Mouse (Mus musculus) layer of hippocampus, postnatal 14 days (tissue): ENCODE results near the gene Tpcn2. TPM values are rescaled to one million over a fixed set of nuclear protein-coding genes. Genes with fewer than 3 reads are reported as not detected.

Source experiments
- DNase-seq, 2 experiments: peaks; one replicate each; pipeline ENCODE4 v3.0.0; 2021 to 2022; ENCODE audit warnings: low spot score in 2 of 2, mixed read lengths in 1 of 2
- total RNA-seq, 2 experiments: library from RNA; stranded (reverse); gene quantifications; 2 replicates each; pipeline ENCODE4 v1.2.3; 2021

Gene Tpcn2
- total RNA-seq, 2 experiments from 2014 or later = 5.4 to 7.2 TPM

- peak; percentile 65 to 66 for DNase-seq
Observed at GRCm38 (mm10) chr7:145206056-145206610, 77.7 kb downstream of the Tpcn2 start.

GRCm38 (mm10) chr7:145205363-145205902, 78.4 kb downstream of the Tpcn2 start:
- no peak for DNase-seq

DNA sequence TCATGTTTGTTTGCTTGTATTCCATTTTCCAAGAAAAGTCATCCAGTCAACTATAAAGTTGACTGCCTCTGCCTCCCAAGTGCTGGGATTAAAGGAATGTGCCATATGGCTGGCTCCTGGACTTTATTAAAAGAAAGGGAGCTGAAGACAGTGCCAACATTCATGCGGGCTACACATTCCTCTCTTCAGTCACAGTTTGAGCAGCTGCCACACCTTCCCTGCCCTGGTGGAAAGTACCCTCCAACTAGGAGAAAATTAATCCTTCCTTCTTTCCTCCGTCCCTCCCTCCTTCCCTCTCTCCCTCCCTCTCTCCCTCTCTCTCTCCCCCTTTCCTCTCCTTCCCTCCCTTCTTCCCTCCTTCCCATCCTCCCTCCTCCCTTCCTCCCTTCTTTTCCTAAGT, 84.1 kb downstream of the Tpcn2 start:
- DNase-seq = no peak

- DNase-seq = peak in 1 of 2 experiments; percentile 66
Observed at GRCm38 (mm10) chr7:145198223-145198714, 85.5 kb downstream of the Tpcn2 start.

DNA sequence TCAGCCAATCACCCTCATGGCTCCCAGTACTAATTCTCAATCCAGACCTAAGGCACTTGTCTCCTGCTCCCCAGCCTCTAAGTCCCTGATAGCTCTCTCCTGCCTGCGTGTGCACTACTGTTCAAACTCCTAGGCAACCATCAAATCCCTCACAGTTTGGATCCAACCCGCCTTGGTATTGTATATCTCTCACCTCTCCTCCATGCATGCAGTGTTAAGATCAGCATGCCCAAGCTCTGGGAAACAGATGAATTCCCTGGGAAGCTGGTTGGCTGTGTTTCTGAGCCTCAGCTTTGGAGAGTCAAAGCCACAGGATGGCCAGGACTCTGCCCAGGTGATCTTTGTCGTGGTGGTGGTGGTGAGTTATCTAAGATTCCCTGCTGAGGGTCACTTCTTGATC, 86.1 kb downstream of the Tpcn2 start:
- no peak for DNase-seq

DNA sequence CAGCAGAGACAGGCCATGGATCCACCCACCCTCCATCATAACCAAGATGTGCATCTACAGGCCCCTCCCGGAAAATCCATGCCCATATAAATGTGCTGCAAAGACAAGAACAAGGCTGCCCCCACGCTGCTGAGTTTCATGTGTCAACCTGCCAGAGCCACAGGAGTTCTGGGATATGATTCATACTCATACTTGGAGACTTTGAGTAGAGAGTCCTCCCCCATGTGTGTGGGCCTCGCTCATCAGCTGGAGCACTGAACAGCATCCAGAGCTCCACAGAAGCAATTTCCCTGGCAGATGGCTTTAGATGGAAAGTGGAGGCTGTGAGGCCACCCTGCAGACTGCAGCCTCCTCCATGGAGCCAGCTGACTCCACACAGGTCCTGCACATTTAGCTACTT, 86.8 kb downstream of the Tpcn2 start:
- DNase-seq = peak; percentile 51 to 81

DNA sequence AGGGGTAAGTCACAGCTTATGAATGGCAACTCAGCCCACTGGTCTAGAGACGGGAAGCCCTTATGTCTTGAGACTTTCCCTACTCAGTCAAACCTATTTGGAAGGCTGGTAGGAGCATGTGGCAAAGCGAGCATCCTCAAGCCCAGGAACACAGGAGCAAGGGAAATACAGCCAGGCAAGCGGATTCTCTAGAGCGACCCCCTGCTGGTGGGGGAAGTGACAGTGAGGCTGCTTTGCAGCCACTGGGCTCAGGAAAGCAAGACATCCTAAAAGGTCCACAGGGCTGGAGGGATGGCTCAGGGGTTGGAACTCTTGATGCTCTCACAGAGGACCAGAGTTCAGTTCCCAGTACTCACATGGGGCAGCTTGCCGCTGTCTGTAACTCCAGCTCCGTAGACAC, 87.5 kb downstream of the Tpcn2 start:
- no peak for DNase-seq

GRCm38 (mm10) chr7:145195186-145195927, 88.5 kb downstream of the Tpcn2 start:
- DNase-seq = no peak

- DNase-seq = peak; percentile 54 to 77
Observed at GRCm38 (mm10) chr7:145194455-145195161, 89.2 kb downstream of the Tpcn2 start.

- DNase-seq = no peak
Observed at GRCm38 (mm10) chr7:145192836-145193235, 91.0 kb downstream of the Tpcn2 start.

DNA sequence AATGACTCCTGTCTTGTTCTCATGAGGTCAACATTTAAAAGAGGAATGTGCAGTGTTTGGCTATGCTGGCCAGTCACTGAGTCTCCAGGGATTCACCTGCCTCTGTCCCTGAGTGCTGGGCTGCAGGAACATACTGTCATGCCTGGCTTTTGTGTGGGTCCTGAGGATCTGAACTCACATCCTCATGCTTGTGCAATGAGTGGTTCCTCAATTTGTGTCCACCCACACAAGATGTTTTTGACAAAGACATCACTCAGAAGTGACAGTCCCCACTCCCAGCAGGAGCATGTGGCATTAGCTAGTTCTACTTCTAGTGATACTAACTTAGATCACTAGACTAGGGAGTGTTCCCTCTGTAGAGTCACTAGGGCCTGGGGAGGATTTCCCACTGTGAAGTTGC, 93.3 kb downstream of the Tpcn2 start:
- DNase-seq = no peak

- DNase-seq = no peak
Observed at GRCm38 (mm10) chr7:145189342-145189741, 94.5 kb downstream of the Tpcn2 start.

- DNase-seq = no peak
Observed at GRCm38 (mm10) chr7:145187802-145188201, 96.0 kb downstream of the Tpcn2 start.

DNA sequence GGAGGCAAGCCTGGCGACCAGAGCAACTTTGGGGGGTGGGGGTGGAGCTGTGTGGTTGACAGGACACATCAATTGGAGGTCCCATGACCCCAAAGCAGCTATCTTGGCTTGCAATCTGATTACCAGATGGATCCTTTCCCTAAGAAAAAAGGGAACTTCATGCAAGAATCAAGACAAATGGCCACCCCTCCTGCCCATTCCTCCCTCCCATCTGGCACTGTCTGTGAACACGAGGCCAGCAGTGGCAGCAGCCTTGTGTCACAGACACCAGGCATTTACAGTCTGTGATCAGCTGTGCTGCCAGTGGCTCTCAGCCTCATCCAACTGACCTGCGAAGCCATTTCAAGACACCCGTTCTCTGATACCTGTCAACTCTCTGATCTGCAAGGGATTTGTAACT, 101.4 kb downstream of the Tpcn2 start:
- DNase-seq = peak in 1 of 2 experiments; percentile 39

- DNase-seq = peak; percentile 36 to 50
Observed at GRCm38 (mm10) chr7:145181376-145182034, 102.3 kb downstream of the Tpcn2 start.

GRCm38 (mm10) chr7:145179691-145180091, 104.1 kb downstream of the Tpcn2 start:
- DNase-seq = no peak

DNA sequence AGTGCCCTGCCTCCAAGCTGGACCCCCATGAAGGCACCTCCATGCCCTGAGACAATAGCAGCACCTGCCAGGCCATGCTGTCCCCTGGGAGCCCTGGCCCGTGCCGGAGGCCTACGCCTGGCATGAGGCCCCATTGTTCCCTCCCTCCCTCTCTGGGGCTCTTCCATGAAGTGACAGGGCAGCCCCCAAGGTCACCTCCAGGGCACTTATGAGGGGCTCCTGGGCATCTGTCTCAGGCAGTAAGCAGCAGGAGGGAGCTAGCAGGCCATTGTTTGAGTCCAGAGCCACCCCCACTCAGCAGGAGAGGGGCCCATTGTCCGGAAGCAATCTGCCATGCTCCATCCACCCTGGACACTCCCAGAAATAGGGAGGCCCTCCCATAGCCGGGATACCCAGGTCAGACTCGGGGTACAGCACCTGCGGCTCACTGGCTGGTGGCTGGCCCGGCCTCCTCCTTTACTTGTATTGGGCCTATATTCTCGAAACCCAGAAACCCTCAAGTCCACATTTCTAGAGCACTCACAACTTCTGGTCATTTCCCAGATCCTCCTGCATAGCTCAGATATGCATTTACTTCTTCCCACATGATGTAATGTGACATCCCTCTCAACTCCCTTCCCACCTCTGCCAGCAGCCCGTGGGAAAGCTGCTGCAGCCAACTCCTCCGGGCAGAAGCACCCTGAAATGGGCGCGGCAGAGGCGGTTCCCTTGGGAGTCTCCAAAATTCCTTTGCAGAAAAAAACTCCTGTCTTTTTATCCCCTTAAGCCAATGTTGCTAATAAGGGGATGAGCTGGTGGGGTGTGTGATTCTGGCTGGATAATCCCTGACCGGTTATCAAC, 106.8 kb downstream of the Tpcn2 start:
- DNase-seq = no peak

- DNase-seq = no peak
Observed at GRCm38 (mm10) chr7:145173563-145173962, 110.2 kb downstream of the Tpcn2 start.

GRCm38 (mm10) chr7:145173116-145173515, 110.7 kb downstream of the Tpcn2 start:
- DNase-seq = no peak

DNA sequence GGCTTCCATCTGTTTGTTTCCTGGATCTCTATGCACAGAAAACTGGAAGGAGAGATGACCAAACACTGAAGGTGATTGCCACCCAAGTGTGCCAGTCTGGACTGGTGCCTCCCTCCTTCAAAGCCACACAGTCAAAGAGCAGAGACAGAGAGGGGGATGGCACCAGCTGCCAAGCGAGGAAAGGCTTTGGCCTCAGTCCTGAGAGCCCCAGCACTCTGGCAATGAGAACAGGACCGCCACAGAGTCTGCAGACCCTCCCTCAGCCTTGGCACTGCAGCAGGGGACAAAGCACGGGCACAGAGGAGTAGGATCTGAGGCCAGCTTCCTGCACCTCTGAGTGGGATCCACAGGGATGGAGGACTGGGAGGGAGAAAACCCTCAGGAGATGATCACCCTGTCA, 114.1 kb downstream of the Tpcn2 start:
- peak; percentile 24 to 44 for DNase-seq
